Mouse (Mus musculus) T-cell, adult 2 months (primary cell): ENCODE results near the gene Cltb.

Source experiments
- DNase-seq: peaks from one replicate; pipeline ENCODE4 v3.0.0; 2022; ENCODE audit warnings: low spot score

Gene Cltb

GRCm38 (mm10) chr13:54596107-54596690 is 14.9 kb downstream of the Cltb start:
- DNase-seq: no peak

GRCm38 (mm10) chr13:54593617-54594016 is 17.5 kb downstream of the Cltb start:
- DNase-seq: no peak

GRCm38 (mm10) chr13:54591776-54592356 is 19.3 kb downstream of the Cltb start:
- DNase-seq: no peak

- peak; percentile 95 for DNase-seq
These were observed 20.9 kb downstream of the Cltb start, which contains the start of the genes Nop16 and Higd2a for GRCm38 (mm10) chr13:54589996-54590951. TSS of gene Nop16 (minus strand) at chr13:54590090. TSS of gene Higd2a (plus strand) at chr13:54590207.

- DNase-seq: no peak
These were observed 21.6 kb downstream of the Cltb start for GRCm38 (mm10) chr13:54589414-54589995.

GRCm38 (mm10) chr13:54585831-54586230 is 25.3 kb downstream of the Cltb start:
- DNase-seq: no peak

GRCm38 (mm10) chr13:54582860-54583259 is 28.3 kb downstream of the Cltb start:
- no peak for DNase-seq

GRCm38 (mm10) chr13:54582126-54582525 is 29.0 kb downstream of the Cltb start:
- DNase-seq: no peak

GRCm38 (mm10) chr13:54581385-54581784 is 29.8 kb downstream of the Cltb start:
- DNase-seq: no peak

GRCm38 (mm10) chr13:54577652-54578507 is 33.3 kb downstream of the Cltb start:
- no peak for DNase-seq

GRCm38 (mm10) chr13:54575489-54575888 is 35.7 kb downstream of the Cltb start:
- DNase-seq: no peak

GRCm38 (mm10) chr13:54574854-54575481 is 36.2 kb downstream of the Cltb start, which contains the start of gene Arl10:
TSS of gene Arl10 (plus strand) at chr13:54575015.
- peak; percentile 30 for DNase-seq

- DNase-seq: no peak
These were observed 38.5 kb downstream of the Cltb start for GRCm38 (mm10) chr13:54572621-54573020.

GRCm38 (mm10) chr13:54571637-54572036 is 39.5 kb downstream of the Cltb start:
- no peak for DNase-seq

- DNase-seq: no peak
These were observed 40.4 kb downstream of the Cltb start for GRCm38 (mm10) chr13:54570736-54571135.

- DNase-seq: no peak
These were observed 41.9 kb downstream of the Cltb start for GRCm38 (mm10) chr13:54569282-54569681.

GRCm38 (mm10) chr13:54568380-54568779 is 42.8 kb downstream of the Cltb start:
- DNase-seq: peak; percentile 8

GRCm38 (mm10) chr13:54565594-54566345 is 45.4 kb downstream of the Cltb start:
- no peak for DNase-seq

- DNase-seq: peak; percentile 93
These were observed 46.0 kb downstream of the Cltb start, which contains the start of gene 4833439L19Rik for GRCm38 (mm10) chr13:54565201-54565581. TSS of gene 4833439L19Rik (minus strand) at chr13:54565435.
